Mouse (Mus musculus) gastrocnemius, postnatal 25 days (tissue): Measurements from ENCODE around the gene Igsf9b. TPM values are rescaled to one million over a fixed set of nuclear protein-coding genes. Genes with fewer than 3 reads are reported as not detected.
A peak's percentile ranks its signal among the peaks of the same experiment; 100 is the strongest.

Experiments
- DNase-seq: peaks from one replicate; pipeline ENCODE4 v3.0.0; 2022
- long read RNA-seq, 2 experiments: library from polyadenylated mRNA; stranded (forward); transcript quantifications; one replicate each; pipeline ENCODE4 v2.0.0; 2021
- total RNA-seq, 2 experiments: library from RNA; stranded (reverse); gene quantifications; 1 replicate in 1 of 2; 2 replicates in 1 of 2; pipeline ENCODE4 v1.2.3; 2021

Gene Igsf9b
- total RNA-seq: 1 to 10 TPM; 2.0 to 5.8 TPM
- long read RNA-seq, experiment 1, partial matches to known transcripts: 0 of 1 reads
- long read RNA-seq, experiment 1, other reads (novel, unspliced or antisense): 1 of 1 reads
- long read RNA-seq, experiment 2: 0 reads

GRCm38 (mm10) chr9:27298411-27299285 is at the start of gene Igsf9b:
Igsf9b (plus strand) TSS chr9:27299204.
- DNase-seq: peak; percentile 88

- no peak for DNase-seq
These were observed 46.8 kb upstream of the Igsf9b start for GRCm38 (mm10) chr9:27252034-27252714.

- peak; percentile 30 for DNase-seq
These were observed 42.5 kb upstream of the Igsf9b start for GRCm38 (mm10) chr9:27256454-27256853.

- no peak for DNase-seq
These were observed 38.5 kb upstream of the Igsf9b start for GRCm38 (mm10) chr9:27260378-27260947.

- DNase-seq: no peak
These were observed 37.1 kb upstream of the Igsf9b start for GRCm38 (mm10) chr9:27261905-27262304.

- no peak for DNase-seq
These were observed 34.0 kb upstream of the Igsf9b start for GRCm38 (mm10) chr9:27265009-27265408.

- DNase-seq: no peak
These were observed 31.1 kb upstream of the Igsf9b start for GRCm38 (mm10) chr9:27267878-27268277.

- no peak for DNase-seq
These were observed 30.5 kb upstream of the Igsf9b start for GRCm38 (mm10) chr9:27268493-27268892.

- no peak for DNase-seq
These were observed 29.7 kb upstream of the Igsf9b start for GRCm38 (mm10) chr9:27269322-27269721.

- DNase-seq: no peak
These were observed 29.1 kb upstream of the Igsf9b start for GRCm38 (mm10) chr9:27269904-27270303.

- DNase-seq: no peak
These were observed 27.1 kb upstream of the Igsf9b start for GRCm38 (mm10) chr9:27271899-27272298.

- no peak for DNase-seq
These were observed 26.1 kb upstream of the Igsf9b start for GRCm38 (mm10) chr9:27272858-27273257.

- no peak for DNase-seq
These were observed 22.6 kb upstream of the Igsf9b start for GRCm38 (mm10) chr9:27276282-27276839.

- DNase-seq: no peak
These were observed 21.5 kb upstream of the Igsf9b start for GRCm38 (mm10) chr9:27277401-27278087.

GRCm38 (mm10) chr9:27279041-27279440 is 20.0 kb upstream of the Igsf9b start:
- no peak for DNase-seq

GRCm38 (mm10) chr9:27280976-27281375 is 18.0 kb upstream of the Igsf9b start:
- DNase-seq: no peak

GRCm38 (mm10) chr9:27285719-27286249 is 13.2 kb upstream of the Igsf9b start:
- no peak for DNase-seq

GRCm38 (mm10) chr9:27286296-27286695 is 12.7 kb upstream of the Igsf9b start:
- no peak for DNase-seq

GRCm38 (mm10) chr9:27286859-27287258 is 12.1 kb upstream of the Igsf9b start:
- DNase-seq: no peak

GRCm38 (mm10) chr9:27287419-27287818 is 11.6 kb upstream of the Igsf9b start:
- no peak for DNase-seq

- DNase-seq: no peak
These were observed 10.6 kb upstream of the Igsf9b start for GRCm38 (mm10) chr9:27288442-27288841.
